Mouse (Mus musculus) bone marrow, adult 2 months (tissue): Measurements from ENCODE around the gene Hhipl1. TPM values are rescaled to one million over a fixed set of nuclear protein-coding genes. Genes with fewer than 3 reads are reported as not detected.

ENCODE experiments used
- H3K27ac ChIP-seq: fragments of 200-500 bp; 2 replicates; pipeline ENCODE4 v1.5.1; 2012; ENCODE audit warnings: low read depth, mild to moderate bottlenecking, control low read depth, inconsistent platforms, low read length; ENCODE audit not compliant: control insufficient read depth, poor library complexity, insufficient read depth
- H3K4me1 ChIP-seq: fragments of 200-500 bp; 2 replicates; pipeline ENCODE4 v1.6.1; 2011; ENCODE audit warnings: low read length; ENCODE audit not compliant: control insufficient read depth, insufficient read depth
- H3K4me3 ChIP-seq: fragments of 200-500 bp; replicated peaks from 2 replicates; pipeline ENCODE3; 2011; ENCODE audit warnings: mild to moderate bottlenecking, low read depth, low read length, control low read depth; ENCODE audit not compliant: control insufficient read depth
- CTCF ChIP-seq: fragments of 200-500 bp; IDR thresholded peaks from 2 replicates; pipeline ENCODE4 v1.5.1; 2011; ENCODE audit warnings: low read length, control low read depth; ENCODE audit not compliant: control insufficient read depth, insufficient read depth
- POLR2A ChIP-seq: fragments of 200-500 bp; IDR thresholded peaks from 2 replicates; pipeline ENCODE4 v1.6.1; 2011; ENCODE audit warnings: low read depth, mild to moderate bottlenecking, control low read depth, low read length, borderline replicate concordance; ENCODE audit not compliant: control insufficient read depth
- WGBS: fragments of 180-500 bp; shearing (Covaris S2); methylation state at CpG from one replicate; pipeline ENCODE4 v1.1.7; 2018; 5-methylcytosine and 5-hydroxymethylcytosine counted together
- polyA plus RNA-seq: library from polyadenylated mRNA; stranded (reverse); fragments of >200 nt; gene quantifications from 2 replicates; pipeline ENCODE4 v1.2.4, GENCODE M21; 2011; ENCODE audit warnings: low replicate concordance; ENCODE audit not compliant: missing spikeins, insufficient read depth, insufficient read length

Hhipl1 gene
- polyA plus RNA-seq, 1 experiment, result not detected

DNA sequence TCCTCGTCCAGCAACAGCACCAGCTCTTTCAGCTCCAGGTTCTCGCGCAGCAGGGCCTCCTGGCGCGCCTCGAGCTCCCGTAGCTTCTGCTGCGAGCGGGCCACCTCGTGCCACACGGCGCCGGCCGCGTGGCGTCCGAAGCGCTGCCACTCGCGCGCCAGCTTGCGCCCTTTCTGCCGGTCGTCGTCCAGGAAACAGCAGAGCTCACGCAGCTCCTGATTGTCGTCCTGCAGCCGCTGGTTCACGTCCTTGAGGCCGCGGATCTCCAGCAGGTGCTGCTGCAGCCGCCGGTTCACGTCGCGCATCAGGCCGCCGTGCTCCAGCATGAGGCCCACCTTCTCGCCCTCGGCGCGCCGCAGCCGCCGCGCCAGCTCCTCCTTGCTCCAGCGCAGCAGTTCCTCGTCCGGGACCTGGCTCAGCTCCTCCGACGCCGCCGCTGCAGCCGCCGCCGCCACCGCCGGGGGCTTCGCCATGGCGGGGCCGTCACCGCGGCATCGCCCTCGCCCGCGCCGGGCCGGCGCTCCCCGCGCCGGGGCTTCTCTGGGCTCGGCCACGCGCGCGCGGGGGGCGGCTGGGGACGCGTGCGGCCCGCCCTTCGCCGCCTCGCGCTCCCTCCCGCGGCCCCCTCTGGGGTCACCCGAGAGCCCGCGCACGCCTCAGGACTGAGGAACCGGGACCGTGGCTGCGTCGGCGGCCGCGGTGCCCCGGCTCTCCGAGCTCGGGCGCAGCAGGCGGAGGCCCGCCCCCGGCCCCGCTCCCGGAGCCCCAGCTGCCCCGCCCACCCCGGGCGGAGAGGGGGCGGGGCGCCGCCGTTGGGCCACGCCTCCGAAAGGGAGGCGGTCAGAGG lies 31.2 kb upstream of the Hhipl1 start, which contains the start of gene Ccdc85c:
TSS of gene Ccdc85c (minus strand) at position 765 of the 847 bp plus-strand sequence.
- TF ChIP-seq POLR2A (no peak; the same call in 1 of the 2 replicates), CTCF (no peak)
- under 1% methylated on average over 94 of the region's 120 CpGs for WGBS
- Histone ChIP-seq H3K27ac (no peak within 1 kb of the TSS; the same call in 1 of the 2 replicates), H3K4me1 (no peaks in the 10 kb centered on the region), H3K4me3 (peak within 1 kb of the TSS; percentile 71)

DNA sequence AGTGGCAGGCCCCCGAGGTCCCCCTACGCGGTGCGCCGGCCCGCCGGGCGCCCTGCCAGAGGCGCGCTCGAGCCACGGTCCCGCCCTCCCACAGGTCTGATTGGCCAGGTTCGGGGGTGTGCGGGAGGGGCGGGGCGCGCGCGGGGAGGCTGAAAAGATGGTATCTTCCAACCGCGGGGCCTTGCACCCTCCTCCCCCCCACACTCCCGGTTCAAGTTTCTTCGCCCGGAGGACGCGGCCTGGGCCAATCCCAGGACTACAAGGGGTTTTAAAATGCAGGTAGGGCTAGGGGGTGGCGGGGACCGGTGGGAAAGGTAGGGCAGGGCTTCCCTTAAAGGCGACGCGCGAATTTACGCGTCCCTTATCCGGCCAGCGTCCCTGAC lies 30.6 kb upstream of the Hhipl1 start:
- TF ChIP-seq POLR2A, result no peak
- Histone ChIP-seq H3K4me1 (no peaks in the 10 kb centered on the region), H3K27ac (no peak overlapping the region; the same call in 1 of the 2 replicates), H3K4me3 (peak overlapping the region; percentile 71)
- WGBS, result under 1% methylated on average over 34 of the region's 37 CpGs

DNA sequence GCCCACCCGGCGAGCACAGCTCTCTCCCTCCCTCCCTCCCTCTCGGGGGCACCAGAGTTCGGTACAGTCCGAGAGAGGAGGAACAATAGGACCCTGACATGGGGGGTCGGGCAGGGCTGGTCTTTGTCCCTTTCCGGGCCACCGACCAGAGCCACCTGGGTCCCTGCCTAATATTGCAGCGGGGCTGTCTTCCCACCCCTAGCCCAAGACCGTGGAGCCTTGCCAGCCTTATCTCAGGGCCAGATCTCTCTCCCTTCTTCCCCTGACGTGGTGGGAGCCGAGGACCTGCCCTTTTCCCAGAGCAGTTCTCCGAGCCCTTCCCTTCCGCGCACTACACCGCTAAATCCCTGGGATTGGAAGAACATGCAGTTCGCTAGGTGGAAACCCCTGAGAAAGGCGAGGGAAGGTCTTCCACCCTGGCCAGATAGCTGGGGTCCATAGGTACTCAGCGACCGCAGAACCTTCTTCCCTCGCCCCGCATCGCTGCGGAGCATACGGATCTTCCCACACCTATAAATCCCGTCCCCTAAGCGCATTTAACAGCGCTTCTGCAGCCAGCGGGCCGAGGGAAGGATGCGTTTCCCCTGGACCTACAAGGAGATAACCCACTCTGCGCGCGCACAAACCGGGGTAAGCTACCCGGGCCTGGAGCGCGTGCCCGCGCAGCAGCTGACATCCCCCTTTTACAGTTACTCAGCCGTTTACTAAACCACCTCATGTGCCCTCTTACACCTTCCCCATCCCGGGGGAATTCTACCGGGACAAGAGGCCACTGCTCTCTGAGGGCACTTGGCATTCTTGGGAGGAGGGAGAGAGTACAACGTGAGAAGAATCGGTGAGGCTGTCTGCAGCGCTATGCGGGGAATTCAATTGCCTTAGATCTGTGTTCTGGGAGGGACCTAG lies 29.9 kb upstream of the Hhipl1 start:
- Histone ChIP-seq H3K27ac (no peak overlapping the region), H3K4me1 (no peaks in the 10 kb centered on the region), H3K4me3 (peak overlapping the region; percentile 71)
- TF ChIP-seq CTCF (no peak), POLR2A (no peak)
- WGBS, result 3% methylated on average over 47 of the region's 47 CpGs

DNA sequence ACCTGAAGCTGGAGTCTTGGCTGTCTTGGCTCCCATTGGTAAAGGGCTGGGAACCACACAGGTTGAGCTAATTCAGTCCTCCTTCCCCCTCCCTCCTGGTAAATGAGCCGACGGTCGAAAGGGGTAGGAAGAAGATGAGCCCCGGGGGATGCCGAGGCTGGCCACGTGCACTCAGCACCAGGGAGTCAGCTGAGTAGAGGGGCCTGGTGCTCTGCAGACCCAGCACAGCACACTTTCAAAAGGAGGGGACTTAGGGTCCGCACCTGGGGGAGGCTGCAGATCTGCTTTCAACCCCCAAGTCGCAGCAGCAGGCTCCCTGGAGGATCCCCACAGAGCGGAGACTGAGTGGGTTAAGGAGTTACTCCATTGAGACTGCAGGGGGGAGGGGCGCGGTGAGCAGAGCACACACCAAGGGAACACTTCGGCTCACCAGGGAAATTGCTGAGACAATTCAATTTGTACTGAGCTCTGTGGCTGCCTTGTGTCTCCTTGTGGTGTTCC lies 28.7 kb upstream of the Hhipl1 start:
- Histone ChIP-seq H3K27ac (no peak overlapping the region), H3K4me1 (no peaks in the 10 kb centered on the region), H3K4me3 (no peak overlapping the region)
- 24% methylated on average over 12 of the region's 12 CpGs for WGBS
- TF ChIP-seq CTCF (no peak), POLR2A (no peak)

DNA sequence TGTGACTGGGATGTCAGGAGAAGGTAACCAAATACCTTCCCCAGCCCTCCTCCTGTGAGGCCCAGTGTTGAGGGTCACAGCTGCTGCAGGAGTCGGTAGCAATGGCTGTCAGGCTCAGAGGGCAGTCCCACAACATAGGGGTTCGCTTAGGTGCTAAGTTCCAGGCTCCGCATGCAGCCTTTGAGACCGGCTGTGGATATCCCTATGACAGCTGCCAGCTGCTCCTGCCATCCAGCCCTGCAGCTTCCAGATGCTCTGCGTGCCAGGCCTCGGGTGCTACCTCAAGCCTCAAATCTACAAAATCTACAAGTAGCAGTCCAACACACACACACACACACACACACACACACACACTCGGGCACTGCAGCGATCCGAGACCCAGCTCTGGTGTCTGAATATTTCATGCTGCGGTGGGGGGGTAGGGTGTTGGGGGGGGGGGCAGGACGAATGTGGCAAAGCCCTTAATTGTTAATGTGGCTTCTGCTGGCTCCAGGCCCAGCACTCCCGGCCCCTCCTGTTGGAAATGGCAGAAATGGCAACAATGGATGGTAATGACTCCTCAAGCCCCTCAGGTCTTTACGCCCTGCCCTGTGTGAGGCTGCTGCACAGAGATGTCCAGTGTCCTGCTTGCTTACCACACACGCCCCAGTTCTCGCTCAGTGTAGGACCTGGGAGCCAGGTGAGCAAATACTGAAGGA lies 27.7 kb upstream of the Hhipl1 start:
- TF ChIP-seq POLR2A (no peak), CTCF (no peak)
- H3K27ac ChIP-seq, result no peak overlapping the region
- no peak overlapping the region for H3K4me3 ChIP-seq
- H3K4me1 ChIP-seq, result no peaks in the 10 kb centered on the region
- whole genome bisulfite sequencing, result 73% methylated on average over 15 of the region's 15 CpGs

DNA sequence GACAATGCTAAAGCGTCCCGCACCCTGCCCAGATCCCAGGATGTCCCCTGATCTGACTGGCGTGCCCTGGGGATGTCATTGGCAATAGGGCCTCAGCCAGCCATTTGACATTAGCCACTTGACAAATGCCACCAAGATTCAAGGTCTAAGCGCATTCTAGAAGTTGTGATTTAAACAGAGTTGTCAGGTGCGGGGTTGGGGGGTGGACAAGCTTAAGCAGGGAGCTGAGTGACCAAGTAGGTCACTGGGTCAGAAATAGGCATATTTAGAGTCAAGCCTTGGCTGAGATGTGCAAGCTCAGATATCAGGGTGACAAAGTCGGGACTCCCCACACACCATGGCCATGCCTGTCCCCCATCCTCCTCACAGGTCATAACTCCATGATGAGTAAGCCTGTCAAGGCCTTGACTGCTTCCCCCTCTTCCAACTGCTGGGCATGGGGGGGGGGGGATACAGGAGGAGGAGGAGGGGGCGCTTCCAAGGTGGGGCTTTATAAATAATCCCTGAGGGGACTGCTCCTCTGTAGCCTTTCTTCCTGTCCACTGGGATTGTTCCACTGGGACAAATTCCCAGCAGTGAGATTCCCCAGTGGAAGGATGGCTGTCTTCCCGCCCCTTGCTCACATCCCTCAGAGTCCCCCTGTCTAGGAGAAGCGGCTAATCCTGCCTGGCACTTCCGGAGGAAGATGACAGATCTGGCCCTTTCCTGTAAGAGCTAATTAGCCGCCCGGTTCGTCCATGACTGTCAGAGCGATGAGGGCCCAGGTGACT lies 21.4 kb upstream of the Hhipl1 start:
- TF ChIP-seq POLR2A (no peak), CTCF (no peak)
- Histone ChIP-seq H3K4me1 (no peaks in the 10 kb centered on the region), H3K4me3 (no peak overlapping the region), H3K27ac (no peak overlapping the region)
- 61% methylated on average over 14 of the region's 14 CpGs for WGBS

DNA sequence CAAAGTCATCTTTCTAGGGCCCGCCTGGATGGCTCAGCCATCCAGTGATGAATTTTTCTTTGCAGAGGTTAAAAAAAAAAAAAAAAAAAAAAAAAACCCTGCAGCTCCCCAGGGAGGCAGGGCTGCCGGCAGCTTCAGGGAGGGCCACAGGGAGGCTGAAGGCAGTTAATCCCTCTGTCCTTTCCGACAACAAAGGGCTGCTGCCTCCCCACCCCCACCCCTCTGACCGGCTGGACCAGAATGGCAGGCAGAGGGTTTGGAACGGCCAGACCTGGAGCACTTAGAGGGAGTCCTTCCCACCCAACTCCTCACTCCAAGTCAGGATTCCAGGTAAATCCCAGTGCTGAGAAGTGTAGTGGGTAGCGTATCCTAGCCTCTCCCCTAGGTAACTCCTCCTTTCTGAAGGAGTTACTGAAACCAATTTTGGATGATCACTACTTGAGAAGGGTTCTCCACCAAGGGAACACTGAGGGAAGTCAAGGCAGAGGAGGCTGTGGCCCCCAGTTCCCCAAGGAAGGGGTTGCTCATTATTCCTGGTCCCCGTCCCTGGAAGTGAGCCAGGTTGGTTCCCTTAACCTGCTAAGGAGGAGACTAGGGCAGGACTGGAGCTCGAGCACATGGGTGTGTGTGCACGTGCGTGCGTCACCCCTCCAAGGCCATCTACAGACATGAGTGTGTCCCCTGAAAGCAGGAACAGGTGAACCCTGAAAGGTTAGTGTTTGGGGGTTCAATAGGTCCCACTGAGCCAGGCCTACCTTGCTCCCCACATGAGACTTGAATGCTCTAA lies 20.7 kb upstream of the Hhipl1 start:
- TF ChIP-seq CTCF (no peak), POLR2A (no peak)
- WGBS, result 66% methylated on average over 11 of the region's 11 CpGs
- H3K4me1 ChIP-seq, result no peaks in the 10 kb centered on the region
- H3K27ac ChIP-seq, result no peak overlapping the region
- H3K4me3 ChIP-seq, result no peak overlapping the region
